Mouse (Mus musculus) kidney, embryonic 16.5 days (tissue): ENCODE data around the gene Slc18a2. TPM values are rescaled to one million over a fixed set of nuclear protein-coding genes. Genes with fewer than 3 reads are reported as not detected.

Experiments used
- ATAC-seq: fragments of 200-750 bp; cut with Nextera tagmentation; 2 replicates; pipeline ENCODE4 v1.8.0; 2017; ENCODE audit warnings: moderate TSS enrichment; ENCODE audit not compliant: low FRiP score, low TSS enrichment
- H3K27ac ChIP-seq: fragments of 300-500 bp; sonication (generic); 2 replicates; pipeline ENCODE4 v1.5.1; 2014; ENCODE audit warnings: low read length
- H3K27me3 ChIP-seq: fragments of 300-500 bp; sonication (generic); 2 replicates; pipeline ENCODE4 v1.6.1; 2014; ENCODE audit warnings: low read length, control low read depth, mixed read lengths; ENCODE audit not compliant: insufficient read depth
- H3K36me3 ChIP-seq: fragments of 300-500 bp; sonication (generic); 2 replicates; pipeline ENCODE4 v1.6.1; 2014; ENCODE audit warnings: low read length, control low read depth, mixed read lengths; ENCODE audit not compliant: insufficient read depth
- H3K4me1 ChIP-seq: fragments of 300-500 bp; sonication (generic); 2 replicates; pipeline ENCODE4 v1.6.1; 2014; ENCODE audit warnings: low read length, control low read depth, mixed read lengths; ENCODE audit not compliant: insufficient read depth
- H3K4me2 ChIP-seq: fragments of 300-500 bp; sonication (generic); replicated peaks from 2 replicates; pipeline ENCODE4 v1.6.1; 2014; ENCODE audit warnings: low read depth, low read length
- H3K4me3 ChIP-seq: fragments of 300-500 bp; sonication (generic); 2 replicates; pipeline ENCODE4 v1.5.1; 2014; ENCODE audit warnings: mild to moderate bottlenecking, low read length
- H3K9ac ChIP-seq: fragments of 300-500 bp; sonication (generic); replicated peaks from 2 replicates; pipeline ENCODE4 v1.6.1; 2014; ENCODE audit warnings: low read length
- H3K9me3 ChIP-seq: fragments of 300-500 bp; sonication (generic); 2 replicates; pipeline ENCODE4 v1.6.1; 2016; ENCODE audit warnings: low read length, control low read depth
- WGBS: fragments of 180-500 bp; shearing (Covaris S2); extraction: QIAGEN DNeasy Blood & Tissue Kit; methylation state at CpG from one replicate; pipeline ENCODE4 v1.1.7; 2014; 5-methylcytosine and 5-hydroxymethylcytosine counted together
- polyA plus RNA-seq: library from polyadenylated mRNA; unstranded; fragments of >200 nt; fragmentation: Nextera tagmentation; extraction: Ambion mirVana; gene quantifications from 2 replicates; pipeline ENCODE4 v1.2.1, GENCODE M21; 2015

Slc18a2 gene
- polyA plus RNA-seq, 1 experiment from 2014 or later, result 8.1 TPM

- ATAC-seq, result 0 out of 2 replicates have a peak, but pooled peaks have one; percentile 9
- H3K9ac ChIP-seq, result no peak overlapping the region
- WGBS, result 7% methylated on average over 5 of the region's 5 CpGs
- peak overlapping the region; percentile 59 for H3K27ac ChIP-seq
- no peaks in the 10 kb centered on the region for H3K9me3 ChIP-seq
- no peak overlapping the region for H3K4me3 ChIP-seq
- no peak overlapping the region for H3K4me2 ChIP-seq
- H3K36me3 ChIP-seq, result no peaks in the 10 kb centered on the region
- peaks cover 8% of the 10 kb centered on the region; the same call in 1 of the 2 replicates for H3K4me1 ChIP-seq
- peaks cover 6% of the 10 kb centered on the region; the same call in 1 of the 2 replicates for H3K27me3 ChIP-seq
These were observed 6.8 kb downstream of the Slc18a2 start for GRCm38 (mm10) chr19:59267417-59267963.

GRCm38 (mm10) chr19:59273190-59273589, 12.5 kb downstream of the Slc18a2 start:
- no peak overlapping the region for H3K4me3 ChIP-seq
- ATAC-seq, result no peak
- no peak overlapping the region for H3K9ac ChIP-seq
- H3K4me1 ChIP-seq, result no peaks in the 10 kb centered on the region; the same call in 1 of the 2 replicates
- H3K9me3 ChIP-seq, result no peaks in the 10 kb centered on the region
- H3K36me3 ChIP-seq, result no peaks in the 10 kb centered on the region
- no peak overlapping the region for H3K27ac ChIP-seq
- H3K27me3 ChIP-seq, result no peaks in the 10 kb centered on the region
- no peak overlapping the region for H3K4me2 ChIP-seq
- 88% methylated on average over 7 of the region's 7 CpGs for WGBS

GRCm38 (mm10) chr19:59276354-59276753, 15.7 kb downstream of the Slc18a2 start:
- Histone ChIP-seq H3K27ac (no peak overlapping the region), H3K27me3 (no peaks in the 10 kb centered on the region), H3K4me3 (no peak overlapping the region), H3K36me3 (no peaks in the 10 kb centered on the region), H3K9me3 (no peaks in the 10 kb centered on the region), H3K9ac (no peak overlapping the region), H3K4me1 (no peaks in the 10 kb centered on the region), H3K4me2 (no peak overlapping the region)
- no peak for ATAC-seq
- 91% methylated on average over 7 of the region's 7 CpGs for WGBS

- no peaks in the 10 kb centered on the region for H3K9me3 ChIP-seq
- H3K9ac ChIP-seq, result no peak overlapping the region
- H3K27me3 ChIP-seq, result no peaks in the 10 kb centered on the region
- ATAC-seq, result no peak
- H3K36me3 ChIP-seq, result no peaks in the 10 kb centered on the region
- no peak overlapping the region for H3K4me2 ChIP-seq
- no peaks in the 10 kb centered on the region for H3K4me1 ChIP-seq
- no peak overlapping the region for H3K27ac ChIP-seq
- no peak overlapping the region for H3K4me3 ChIP-seq
These were observed 20.1 kb downstream of the Slc18a2 start for GRCm38 (mm10) chr19:59280841-59281240.

GRCm38 (mm10) chr19:59282001-59282400, 21.3 kb downstream of the Slc18a2 start:
- Histone ChIP-seq H3K27ac (no peak overlapping the region), H3K36me3 (peaks cover 4% of the 10 kb centered on the region; the same call in 1 of the 2 replicates), H3K4me2 (no peak overlapping the region), H3K9ac (no peak overlapping the region), H3K4me1 (no peaks in the 10 kb centered on the region), H3K27me3 (no peaks in the 10 kb centered on the region), H3K9me3 (no peaks in the 10 kb centered on the region), H3K4me3 (no peak overlapping the region)
- 65% methylated on average over 3 of the region's 3 CpGs for WGBS
- no peak for ATAC-seq

GRCm38 (mm10) chr19:59289042-59289441, 28.3 kb downstream of the Slc18a2 start:
- Histone ChIP-seq H3K36me3 (peaks cover 4% of the 10 kb centered on the region; the same call in 1 of the 2 replicates), H3K27ac (no peak overlapping the region), H3K9ac (no peak overlapping the region), H3K4me2 (no peak overlapping the region), H3K27me3 (no peaks in the 10 kb centered on the region), H3K4me3 (no peak overlapping the region), H3K4me1 (no peaks in the 10 kb centered on the region), H3K9me3 (no peaks in the 10 kb centered on the region)
- no peak for ATAC-seq

GRCm38 (mm10) chr19:59289811-59290210, 29.1 kb downstream of the Slc18a2 start:
- Histone ChIP-seq H3K27ac (no peak overlapping the region), H3K36me3 (peaks cover 4% of the 10 kb centered on the region; the same call in 1 of the 2 replicates), H3K4me3 (no peak overlapping the region), H3K4me1 (no peaks in the 10 kb centered on the region), H3K9ac (no peak overlapping the region), H3K27me3 (no peaks in the 10 kb centered on the region), H3K4me2 (no peak overlapping the region), H3K9me3 (no peaks in the 10 kb centered on the region)
- WGBS, result 73% methylated on average over 6 of the region's 6 CpGs
- no peak for ATAC-seq

- ATAC-seq, result no peak
- Histone ChIP-seq H3K9ac (no peak overlapping the region), H3K27ac (no peak overlapping the region), H3K4me3 (no peak overlapping the region), H3K9me3 (no peaks in the 10 kb centered on the region), H3K36me3 (no peaks in the 10 kb centered on the region), H3K4me2 (no peak overlapping the region), H3K27me3 (no peaks in the 10 kb centered on the region), H3K4me1 (no peaks in the 10 kb centered on the region)
- WGBS, result 87% methylated on average over 5 of the region's 5 CpGs
These were observed 31.6 kb downstream of the Slc18a2 start for GRCm38 (mm10) chr19:59292183-59292839.

GRCm38 (mm10) chr19:59315308-59315707, 54.6 kb downstream of the Slc18a2 start:
- no peak overlapping the region for H3K4me3 ChIP-seq
- H3K4me1 ChIP-seq, result no peaks in the 10 kb centered on the region
- H3K9me3 ChIP-seq, result no peaks in the 10 kb centered on the region
- H3K4me2 ChIP-seq, result no peak overlapping the region
- no peaks in the 10 kb centered on the region for H3K27me3 ChIP-seq
- H3K27ac ChIP-seq, result no peak overlapping the region
- no peaks in the 10 kb centered on the region for H3K36me3 ChIP-seq
- ATAC-seq, result no peak
- no peak overlapping the region for H3K9ac ChIP-seq

GRCm38 (mm10) chr19:59316571-59316970, 55.9 kb downstream of the Slc18a2 start:
- ATAC-seq, result no peak
- H3K27ac ChIP-seq, result no peak overlapping the region
- no peak overlapping the region for H3K4me3 ChIP-seq
- H3K4me1 ChIP-seq, result no peaks in the 10 kb centered on the region
- no peak overlapping the region for H3K9ac ChIP-seq
- no peaks in the 10 kb centered on the region for H3K9me3 ChIP-seq
- H3K36me3 ChIP-seq, result no peaks in the 10 kb centered on the region
- no peak overlapping the region for H3K4me2 ChIP-seq
- no peaks in the 10 kb centered on the region for H3K27me3 ChIP-seq
